Mouse (Mus musculus) ES-E14 (cell line): ENCODE measurements at regions not wholly inside any gene's neighbourhood (a gene's known extent, or its start where the extent isn't known, plus 50 kb on each side); places are given as distances from the start of the nearest gene placed in this dataset.

Experiments used
- DNase-seq: peaks from one replicate; pipeline ENCODE4 v3.0.0-alpha.2; 2013; ENCODE audit warnings: low read depth, low spot score
- H3K27ac ChIP-seq: 2 replicates; pipeline ENCODE4 v1.5.1; 2012; ENCODE audit warnings: low read depth, mild to moderate bottlenecking, low read length, moderate library complexity, mixed read lengths; ENCODE audit not compliant: poor library complexity, insufficient read depth, severe bottlenecking
- H3K36me3 ChIP-seq: 2 replicates; pipeline ENCODE4 v1.6.1; 2012; ENCODE audit warnings: mild to moderate bottlenecking, low read length, moderate library complexity, mixed read lengths; ENCODE audit not compliant: control insufficient read depth, poor library complexity, insufficient read depth, severe bottlenecking
- H3K4me1 ChIP-seq, 2 experiments: fragments of 150-350 bp in 1 of 2; sonication (generic) in 1 of 2; 2 replicates each; pipeline ENCODE4 v1.6.1; 2012; ENCODE audit warnings: low read length in 2 of 2, mild to moderate bottlenecking in 1 of 2, mixed read lengths in 1 of 2; ENCODE audit not compliant: control insufficient read depth in 2 of 2, insufficient read depth in 2 of 2, poor library complexity in 1 of 2
- H3K4me3 ChIP-seq, 2 experiments: fragments of 150-350 bp in 1 of 2; sonication (generic) in 1 of 2; 2 replicates each; pipeline ENCODE4 v1.5.1; 2012; ENCODE audit warnings: low read length in 2 of 2, low read depth in 1 of 2, mild to moderate bottlenecking in 1 of 2, mixed read lengths in 1 of 2; ENCODE audit not compliant: insufficient read depth in 1 of 2, poor library complexity in 1 of 2, severe bottlenecking in 1 of 2
- H3K9ac ChIP-seq: 2 replicates; pipeline ENCODE4 v1.6.1; 2012; ENCODE audit warnings: low read depth, mild to moderate bottlenecking, low read length, mixed read lengths; ENCODE audit not compliant: poor library complexity, insufficient read depth, severe bottlenecking
- H3K9me3 ChIP-seq: fragments of 150-350 bp; sonication (generic); 2 replicates; pipeline ENCODE4 v1.6.1; 2012; ENCODE audit warnings: low read depth, mild to moderate bottlenecking, low read length; ENCODE audit not compliant: control insufficient read depth, insufficient read depth
- CHD2 ChIP-seq: IDR thresholded peaks from 2 replicates; pipeline ENCODE4 v1.6.1; 2014; ENCODE audit warnings: mild to moderate bottlenecking, low read depth, low read length, inconsistent platforms
- HCFC1 ChIP-seq: IDR thresholded peaks from 2 replicates; pipeline ENCODE4 v1.6.1; 2012; ENCODE audit warnings: low read length, inconsistent platforms, borderline replicate concordance; ENCODE audit not compliant: insufficient read depth
- MAFK ChIP-seq: IDR thresholded peaks from 2 replicates; pipeline ENCODE4 v1.6.1; 2014; ENCODE audit warnings: mild to moderate bottlenecking, low read depth, low read length, inconsistent platforms; ENCODE audit not compliant: insufficient read depth
- ZC3H11A ChIP-seq: IDR thresholded peaks from 2 replicates; pipeline ENCODE4 v1.6.1; 2012; ENCODE audit warnings: low read depth, mild to moderate bottlenecking, inconsistent platforms, low read length, borderline replicate concordance
- ZNF384 ChIP-seq: IDR thresholded peaks from 2 replicates; pipeline ENCODE4 v1.6.1; 2012; ENCODE audit warnings: low read depth, low read length, inconsistent platforms
- in situ Hi-C, 2 experiments: fragments of 600-800 bp; cut with MboI; formaldehyde crosslinking; loops; one replicate each; pipeline ENCODE4 v1.15.1; 2025; ENCODE audit warnings: low sequenced_read_pairs in 2 of 2, inconsistent platforms in 1 of 2; ENCODE audit not compliant: unreplicated experiment in 2 of 2

DNA sequence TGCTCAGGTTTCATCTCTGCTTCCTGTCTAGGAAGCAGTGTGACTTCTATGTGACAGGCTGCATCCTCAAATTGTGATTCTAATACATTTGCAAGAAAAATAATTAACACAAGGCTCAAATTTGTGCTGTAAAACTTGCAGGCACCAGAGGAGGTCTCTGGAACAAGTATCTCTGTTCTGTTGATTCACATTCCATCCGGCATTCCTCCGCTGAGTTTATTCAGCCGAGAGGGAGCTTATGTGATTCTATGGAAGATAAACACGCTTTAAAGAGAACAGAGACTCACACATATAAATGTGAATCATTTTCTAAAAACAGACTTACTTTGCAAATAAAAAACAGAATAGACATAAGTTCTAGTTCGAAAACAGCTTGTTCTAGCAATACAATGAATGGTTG, 78.7 kb downstream of the Car2 start:
- Histone ChIP-seq H3K27ac (no peak overlapping the region), H3K36me3 (no peaks in the 10 kb centered on the region), H3K4me1 (0 out of 4 replicates have a peak, but pooled peaks cover 0 to under 1% of the 10 kb centered on the region in 2 experiments), H3K9ac (no peak overlapping the region), H3K4me3 (no peak overlapping the region), H3K9me3 (no peaks in the 10 kb centered on the region)
- no peak for DNase-seq
- in situ Hi-C loops: no loop called here
- TF ChIP-seq ZC3H11A (no peak), MAFK (no peak), ZNF384 (no peak), HCFC1 (no peak), CHD2 (no peak)

- Histone ChIP-seq H3K9me3 (no peaks in the 10 kb centered on the region), H3K4me1 (no peaks in the 10 kb centered on the region), H3K9ac (no peak overlapping the region), H3K4me3 (no peak overlapping the region), H3K27ac (no peak overlapping the region), H3K36me3 (no peaks in the 10 kb centered on the region)
- TF ChIP-seq MAFK (no peak), HCFC1 (no peak), CHD2 (no peak), ZNF384 (no peak), ZC3H11A (no peak)
- in situ Hi-C loops: no loop called here
- no peak for DNase-seq
These were observed 79.5 kb downstream of the Car2 start for GRCm38 (mm10) chr3:14965438-14966044.

GRCm38 (mm10) chr3:14967235-14967634, 81.2 kb downstream of the Car2 start:
- Histone ChIP-seq H3K9me3 (no peaks in the 10 kb centered on the region), H3K36me3 (no peaks in the 10 kb centered on the region), H3K4me3 (no peak overlapping the region), H3K9ac (no peak overlapping the region), H3K4me1 (no peaks in the 10 kb centered on the region), H3K27ac (no peak overlapping the region)
- no peak for DNase-seq
- in situ Hi-C loops: no loop called here
- TF ChIP-seq CHD2 (no peak), HCFC1 (no peak)

DNA sequence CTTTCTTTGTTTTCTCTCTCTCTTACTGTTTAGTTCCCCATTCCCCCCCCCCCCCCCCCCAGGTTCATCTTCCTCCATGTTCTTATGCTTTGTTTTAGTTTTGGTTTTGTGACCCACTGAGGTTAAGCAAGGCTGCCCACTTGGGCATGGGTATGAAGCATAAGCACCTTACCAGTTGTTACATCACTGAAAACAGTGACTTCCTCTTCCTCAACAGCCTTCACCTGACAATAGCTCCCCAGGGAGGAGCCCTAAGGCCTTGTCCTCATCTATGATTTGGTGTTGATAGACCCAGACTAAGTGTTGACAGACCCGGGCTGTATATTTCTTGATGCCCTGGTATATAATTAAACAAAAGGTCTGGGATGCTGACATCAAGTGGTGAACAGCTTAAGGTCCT, 82.3 kb downstream of the Car2 start:
- Histone ChIP-seq H3K9ac (no peak overlapping the region), H3K27ac (no peak overlapping the region), H3K9me3 (no peaks in the 10 kb centered on the region), H3K4me3 (no peak overlapping the region), H3K4me1 (no peaks in the 10 kb centered on the region), H3K36me3 (no peaks in the 10 kb centered on the region)
- in situ Hi-C loops: no loop called here
- no peak for DNase-seq
- TF ChIP-seq MAFK: no peak
- no peak for TF ChIP-seq ZNF384
- TF ChIP-seq ZC3H11A: no peak
- no peak for TF ChIP-seq HCFC1
- TF ChIP-seq CHD2: no peak

DNA sequence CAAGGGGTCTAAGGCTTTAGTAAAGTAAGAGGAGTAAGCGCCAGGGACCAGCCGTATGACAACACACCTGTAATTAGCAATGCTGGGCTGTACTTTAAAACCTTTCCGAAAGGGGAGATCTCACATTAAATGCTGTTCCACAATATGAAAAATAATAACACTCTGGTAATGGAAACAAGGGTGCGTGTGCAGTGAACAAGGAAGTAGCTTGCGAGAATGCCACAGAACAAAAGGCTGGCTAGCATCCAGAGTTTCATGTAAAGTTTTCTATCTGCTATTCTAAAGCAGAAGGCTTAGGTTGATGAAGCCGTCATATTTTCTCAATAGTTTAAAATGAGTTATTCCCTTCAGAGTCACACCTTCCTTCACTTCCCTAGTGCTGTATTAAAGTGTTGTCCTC, 83.6 kb downstream of the Car2 start:
- Histone ChIP-seq H3K36me3 (no peaks in the 10 kb centered on the region), H3K9ac (no peak overlapping the region), H3K4me1 (no peaks in the 10 kb centered on the region), H3K27ac (no peak overlapping the region), H3K4me3 (no peak overlapping the region), H3K9me3 (no peaks in the 10 kb centered on the region)
- TF ChIP-seq CHD2: no peak
- DNase-seq: no peak
- in situ Hi-C loops: no loop called here
